Mouse (Mus musculus) testis, adult 2 months (tissue): Measurements from ENCODE around the gene Nrip1.

Experiments used
- CTCF ChIP-seq: fragments of 200-500 bp; IDR thresholded peaks from 2 replicates; pipeline ENCODE4 v1.5.1; 2012; ENCODE audit warnings: low read depth, mild to moderate bottlenecking, inconsistent platforms, low read length, moderate library complexity; ENCODE audit not compliant: control insufficient read depth, insufficient read depth, insufficient replicate concordance
- POLR2A ChIP-seq: fragments of 200-500 bp; IDR thresholded peaks from 2 replicates; pipeline ENCODE4 v1.6.1; 2012; ENCODE audit warnings: low read depth, mild to moderate bottlenecking, inconsistent platforms, low read length, moderate library complexity; ENCODE audit not compliant: control insufficient read depth

DNA sequence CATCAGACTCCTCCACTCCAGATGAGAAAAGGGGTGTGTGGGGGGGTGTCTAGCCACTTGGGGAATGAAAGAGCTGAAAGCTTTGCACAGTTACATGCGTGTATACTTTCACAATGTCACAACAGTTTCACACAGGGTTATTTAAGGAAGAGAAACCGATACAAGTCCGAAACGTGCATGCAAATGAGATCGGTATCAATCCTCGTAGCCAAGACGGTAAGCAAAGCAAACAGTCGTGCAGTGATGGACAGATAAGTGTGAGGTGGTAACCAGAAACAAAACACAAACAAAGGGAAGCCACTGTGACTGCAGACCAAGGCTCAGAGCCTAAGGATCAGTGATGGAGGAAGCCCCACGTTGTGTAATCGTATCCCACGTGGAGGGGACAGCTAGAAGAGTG, 36.7 kb downstream of the Nrip1 start:
- no peak for TF ChIP-seq POLR2A
- TF ChIP-seq CTCF: no peak
